Mouse (Mus musculus) frontal cortex, adult (tissue): ENCODE results near the gene Hoxb6.

Experiments used
- ATAC-seq: cut with Nextera tagmentation; 2 replicates; pipeline ENCODE4 v1.9.2; 2017; ENCODE audit warnings: mild to moderate bottlenecking, moderate library complexity, mixed read lengths; ENCODE audit not compliant: low TSS enrichment

Gene Hoxb6

DNA sequence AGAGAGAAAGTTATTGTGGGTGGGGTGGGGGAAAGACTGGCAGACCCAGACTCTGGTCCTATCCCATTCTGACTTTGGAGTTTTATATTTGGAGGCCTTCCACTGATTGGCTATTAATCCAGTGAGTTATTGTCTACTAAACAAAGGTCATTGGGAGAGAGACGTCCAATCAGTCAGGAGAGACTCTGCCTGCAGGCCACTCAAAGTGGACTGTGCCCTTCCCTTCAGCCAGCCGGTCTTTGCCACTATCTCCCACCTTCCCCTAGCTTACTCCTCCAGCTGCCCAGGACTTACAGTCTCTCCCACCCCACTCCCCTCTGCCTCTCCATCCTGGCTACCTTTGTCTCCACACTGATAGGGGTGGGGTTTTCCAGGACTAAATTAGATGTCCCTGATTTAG is 44.3 kb downstream of the Hoxb6 start:
- no peak for ATAC-seq

GRCm38 (mm10) chr11:96337026-96337425 is 44.8 kb downstream of the Hoxb6 start:
- no peak for ATAC-seq

- no peak for ATAC-seq
Observed at GRCm38 (mm10) chr11:96338957-96339855, 46.9 kb downstream of the Hoxb6 start.

DNA sequence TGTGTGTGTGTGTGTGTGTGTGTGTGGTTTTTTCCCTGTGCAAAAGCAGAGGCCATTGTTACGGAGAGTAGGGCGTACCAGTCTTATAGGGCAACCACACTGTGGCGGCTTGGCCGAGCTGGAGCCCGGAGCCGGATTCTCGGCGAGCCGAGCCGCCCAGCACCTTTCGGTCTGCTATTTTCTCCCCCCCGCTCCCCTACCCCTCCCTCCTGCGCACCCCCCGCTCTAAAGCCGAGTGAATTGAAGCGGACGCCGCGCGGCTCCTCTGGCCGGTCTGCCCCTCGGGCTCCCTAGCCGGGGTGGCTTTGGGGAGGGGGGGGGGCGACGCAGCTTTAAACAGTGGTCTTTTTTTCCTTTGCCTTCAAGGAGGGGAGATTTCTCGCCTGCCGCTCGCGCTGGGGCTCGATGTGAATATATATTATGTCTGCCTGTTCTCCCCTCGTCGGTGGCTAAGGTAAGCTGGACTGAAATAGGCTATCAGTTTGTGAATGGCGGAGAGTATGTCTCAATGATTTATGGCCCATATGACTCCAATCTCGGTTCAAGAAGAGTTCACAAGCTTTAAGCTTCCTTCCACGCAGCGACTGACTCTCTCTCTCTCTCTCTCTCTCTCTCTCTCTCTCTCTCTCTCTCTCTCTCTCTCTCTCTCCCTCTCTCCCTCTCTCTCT is 48.6 kb downstream of the Hoxb6 start:
- ATAC-seq = no peak

GRCm38 (mm10) chr11:96341701-96342575 is 49.7 kb downstream of the Hoxb6 start:
- ATAC-seq = no peak

- ATAC-seq = no peak
Observed at GRCm38 (mm10) chr11:96342576-96342930, 50.3 kb downstream of the Hoxb6 start.

GRCm38 (mm10) chr11:96343206-96343745 is 51.0 kb downstream of the Hoxb6 start:
- ATAC-seq = no peak

DNA sequence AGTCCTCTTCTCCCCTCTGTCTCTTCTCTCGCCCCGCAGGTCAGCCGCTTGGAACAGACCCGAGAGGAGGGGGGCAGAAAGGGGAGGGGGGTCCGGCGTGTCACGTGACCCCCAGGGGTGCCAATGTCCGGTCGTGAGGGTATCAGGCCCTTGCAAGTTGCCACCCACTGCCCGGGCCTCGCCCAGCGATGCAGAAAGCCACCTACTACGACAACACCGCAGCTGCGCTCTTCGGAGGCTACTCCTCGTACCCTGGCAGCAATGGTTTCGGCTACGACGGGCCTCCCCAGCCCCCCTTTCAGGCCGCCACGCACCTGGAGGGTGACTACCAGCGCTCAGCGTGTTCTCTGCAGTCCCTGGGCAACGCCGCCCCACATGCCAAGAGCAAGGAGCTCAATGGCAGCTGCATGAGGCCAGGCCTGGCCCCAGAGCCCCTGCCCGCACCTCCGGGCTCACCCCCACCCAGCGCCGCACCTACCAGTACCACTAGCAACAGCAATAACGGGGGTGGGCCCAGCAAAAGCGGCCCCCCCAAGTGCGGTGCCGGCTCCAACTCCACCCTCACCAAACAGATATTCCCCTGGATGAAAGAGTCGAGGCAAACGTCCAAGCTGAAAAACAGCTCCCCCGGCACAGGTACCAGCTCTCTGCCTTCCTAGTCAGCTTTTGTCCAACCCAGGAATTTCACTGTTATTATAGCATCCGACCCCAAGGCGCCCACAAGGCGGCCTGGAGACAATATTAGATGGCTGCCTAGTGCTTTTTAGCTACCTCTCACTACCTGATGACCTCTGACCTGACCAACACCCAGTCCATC is 52.0 kb downstream of the Hoxb6 start:
- ATAC-seq = no peak

- ATAC-seq = no peak
Observed at GRCm38 (mm10) chr11:96344878-96345159, 52.5 kb downstream of the Hoxb6 start.

GRCm38 (mm10) chr11:96345220-96345892 is 53.1 kb downstream of the Hoxb6 start:
- ATAC-seq = no peak

GRCm38 (mm10) chr11:96345893-96346806 is 53.9 kb downstream of the Hoxb6 start:
- ATAC-seq = no peak

GRCm38 (mm10) chr11:96346916-96347520 is 54.7 kb downstream of the Hoxb6 start:
- no peak for ATAC-seq

GRCm38 (mm10) chr11:96347717-96348116 is 55.4 kb downstream of the Hoxb6 start:
- no peak for ATAC-seq

- ATAC-seq = no peak
Observed at GRCm38 (mm10) chr11:96348141-96348928, 56.1 kb downstream of the Hoxb6 start.

DNA sequence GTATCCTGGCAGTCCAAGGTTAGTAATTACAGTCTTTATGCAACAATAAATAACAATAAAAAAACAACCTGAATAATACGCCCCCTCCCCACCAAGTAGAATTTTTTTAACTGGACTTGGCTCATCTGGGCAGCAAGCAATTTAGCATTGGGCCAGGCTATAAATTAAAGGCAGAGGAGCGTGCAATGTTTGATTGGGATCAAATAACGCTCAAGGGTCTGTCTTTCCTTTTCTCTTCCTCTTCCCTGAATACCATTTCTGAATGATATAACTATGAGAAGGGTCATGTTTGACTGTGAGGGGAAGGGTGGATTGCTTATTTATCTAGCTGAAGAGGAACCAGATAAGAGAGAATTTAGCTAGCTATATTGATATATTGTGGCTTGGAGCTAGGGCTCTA is 56.7 kb downstream of the Hoxb6 start:
- no peak for ATAC-seq

GRCm38 (mm10) chr11:96349491-96350340 is 57.4 kb downstream of the Hoxb6 start:
- no peak for ATAC-seq

GRCm38 (mm10) chr11:96350341-96350624 is 58.0 kb downstream of the Hoxb6 start, which contains the start of gene Hoxb2:
TSS of gene Hoxb2 (plus strand) at chr11:96350525.
- no peak for ATAC-seq

DNA sequence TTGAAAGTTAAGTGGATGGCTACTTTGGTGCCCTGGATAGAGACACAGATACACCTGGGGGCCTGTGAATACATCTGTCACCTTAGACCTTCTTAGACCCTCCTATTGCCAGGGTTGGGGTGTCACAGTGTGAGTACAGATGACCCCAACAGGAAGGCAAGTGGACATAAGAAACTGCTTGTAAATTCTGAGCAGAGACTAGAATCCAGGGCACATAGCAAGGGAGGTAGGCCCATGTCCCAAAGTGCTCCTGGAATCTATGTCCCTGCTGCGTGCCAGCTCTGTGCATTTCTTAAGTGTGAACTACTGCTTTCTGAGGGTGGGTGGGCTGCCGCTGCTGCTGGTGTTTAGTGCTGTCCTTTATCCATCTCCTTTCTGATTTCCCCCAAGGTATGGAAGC is 58.5 kb downstream of the Hoxb6 start:
- ATAC-seq = no peak
